Mouse (Mus musculus) brain, embryonic 14.5 days (tissue): ENCODE measurements around the gene Mfsd8.

ENCODE experiments used
- CTCF ChIP-seq: fragments of 200-500 bp; IDR thresholded peaks from 2 replicates; pipeline ENCODE4 v1.5.1; 2012; ENCODE audit warnings: inconsistent platforms, mild to moderate bottlenecking, moderate library complexity, borderline replicate concordance; ENCODE audit not compliant: insufficient read depth, insufficient read length; ENCODE audit errors: extremely low read depth
- POLR2A ChIP-seq: fragments of 200-500 bp; IDR thresholded peaks from 2 replicates; pipeline ENCODE4 v1.6.1; 2012; ENCODE audit warnings: mild to moderate bottlenecking, inconsistent platforms, borderline replicate concordance; ENCODE audit not compliant: poor library complexity, insufficient read depth, insufficient read length, severe bottlenecking; ENCODE audit errors: extremely low read depth

DNA sequence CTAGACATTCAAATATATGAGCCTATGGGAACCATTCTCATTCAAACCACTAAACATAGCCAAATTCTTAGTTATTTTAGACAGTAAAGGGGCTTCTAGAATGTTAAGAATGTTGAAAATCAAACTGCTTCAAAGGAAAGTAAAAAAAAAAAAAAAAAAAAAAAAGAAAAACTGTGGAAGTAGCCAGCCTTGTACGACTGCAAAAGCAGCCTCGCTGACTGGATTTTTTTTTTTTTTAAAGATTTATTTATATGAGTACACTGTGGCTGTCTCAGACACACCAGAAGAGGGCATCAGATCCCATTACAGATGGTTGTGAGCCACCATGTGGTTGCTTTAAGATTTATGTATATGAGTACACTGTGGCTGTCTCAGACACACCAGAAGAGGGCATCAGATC is 52.9 kb downstream of the Mfsd8 start:
- TF ChIP-seq CTCF (no peak), POLR2A (no peak)
